Mouse (Mus musculus) limb, embryonic 10.5 days (tissue): Measurements from ENCODE around the gene Adamts13. TPM values are rescaled to one million over a fixed set of nuclear protein-coding genes. Genes with fewer than 3 reads are reported as not detected.

Source experiments
- DNase-seq: peaks from one replicate; pipeline ENCODE4 v3.0.0-alpha.2; 2017; ENCODE audit warnings: low spot score
- H3K27ac ChIP-seq: fragments of 300-500 bp; sonication (generic); 2 replicates; pipeline ENCODE4 v1.5.1; 2016; ENCODE audit warnings: mild to moderate bottlenecking
- H3K27me3 ChIP-seq: fragments of 300-500 bp; sonication (generic); 2 replicates; pipeline ENCODE4 v1.6.1; 2016; ENCODE audit warnings: low read depth, mild to moderate bottlenecking; ENCODE audit not compliant: poor library complexity, severe bottlenecking
- H3K36me3 ChIP-seq: fragments of 300-500 bp; sonication (generic); 2 replicates; pipeline ENCODE4 v1.6.1; 2016; ENCODE audit warnings: mild to moderate bottlenecking, moderate library complexity
- H3K4me1 ChIP-seq: fragments of 300-500 bp; sonication (generic); 2 replicates; pipeline ENCODE4 v1.6.1; 2016
- H3K4me3 ChIP-seq: fragments of 300-500 bp; sonication (generic); 2 replicates; pipeline ENCODE4 v1.5.1; 2016; ENCODE audit warnings: mild to moderate bottlenecking, moderate library complexity
- H3K9me3 ChIP-seq: fragments of 300-500 bp; sonication (generic); replicated peaks from 2 replicates; pipeline ENCODE4 v1.6.1; 2016; ENCODE audit warnings: mild to moderate bottlenecking
- WGBS: fragments of 180-500 bp; shearing (Covaris S2); methylation state at CpG from one replicate; pipeline ENCODE4 v1.1.7; 2016; 5-methylcytosine and 5-hydroxymethylcytosine counted together
- polyA plus RNA-seq: library from polyadenylated mRNA; unstranded; fragments of >200 nt; fragmentation: Nextera tagmentation; extraction: Ambion mirVana; gene quantifications from 2 replicates; pipeline ENCODE4 v1.2.1, GENCODE M21; 2016

The Adamts13 gene
- polyA plus RNA-seq, 1 experiment from 2014 or later, result 0.04 TPM

GRCm38 (mm10) chr2:26993936-26994335 is 20.7 kb downstream of the Adamts13 start:
- Histone ChIP-seq H3K27ac (no peak overlapping the region), H3K4me1 (no peaks in the 10 kb centered on the region), H3K27me3 (no peaks in the 10 kb centered on the region), H3K36me3 (no peaks in the 10 kb centered on the region), H3K4me3 (no peak overlapping the region), H3K9me3 (no peaks in the 10 kb centered on the region)
- no peak for DNase-seq
- 85% methylated on average over 3 of the region's 3 CpGs for WGBS

GRCm38 (mm10) chr2:26997498-26997897 is 24.3 kb downstream of the Adamts13 start:
- Histone ChIP-seq H3K9me3 (no peaks in the 10 kb centered on the region), H3K27me3 (no peaks in the 10 kb centered on the region), H3K4me3 (no peak overlapping the region), H3K36me3 (no peaks in the 10 kb centered on the region), H3K4me1 (no peaks in the 10 kb centered on the region), H3K27ac (no peak overlapping the region)
- no peak for DNase-seq
- WGBS, result 87% methylated on average over 1 of the region's 1 CpGs

- no peaks in the 10 kb centered on the region for H3K27me3 ChIP-seq
- DNase-seq, result no peak
- H3K36me3 ChIP-seq, result no peaks in the 10 kb centered on the region
- no peaks in the 10 kb centered on the region for H3K4me1 ChIP-seq
- H3K9me3 ChIP-seq, result no peaks in the 10 kb centered on the region
- WGBS, result 95% methylated on average over 7 of the region's 7 CpGs
- H3K27ac ChIP-seq, result no peak overlapping the region
- H3K4me3 ChIP-seq, result no peak overlapping the region
Measured at GRCm38 (mm10) chr2:26997993-26998392, 24.8 kb downstream of the Adamts13 start.

GRCm38 (mm10) chr2:27006255-27006654 is 33.0 kb downstream of the Adamts13 start:
- Histone ChIP-seq H3K27ac (no peak overlapping the region), H3K9me3 (no peaks in the 10 kb centered on the region), H3K27me3 (no peaks in the 10 kb centered on the region), H3K36me3 (no peaks in the 10 kb centered on the region), H3K4me3 (no peak overlapping the region), H3K4me1 (peaks cover 20% of the 10 kb centered on the region)
- 74% methylated on average over 4 of the region's 4 CpGs for WGBS
- no peak for DNase-seq

GRCm38 (mm10) chr2:27007701-27008100 is 34.5 kb downstream of the Adamts13 start:
- H3K27ac ChIP-seq, result no peak overlapping the region
- no peak overlapping the region for H3K4me3 ChIP-seq
- DNase-seq, result no peak
- H3K36me3 ChIP-seq, result no peaks in the 10 kb centered on the region; the same call in 1 of the 2 replicates
- H3K27me3 ChIP-seq, result no peaks in the 10 kb centered on the region
- H3K4me1 ChIP-seq, result peaks cover 26% of the 10 kb centered on the region
- WGBS, result 75% methylated on average over 7 of the region's 7 CpGs
- no peaks in the 10 kb centered on the region for H3K9me3 ChIP-seq

- peak within 1 kb of the TSS; percentile 95 for H3K27ac ChIP-seq
- under 1% methylated on average over 43 of the region's 43 CpGs for WGBS
- peak within 1 kb of the TSS; percentile 90 for H3K4me3 ChIP-seq
- H3K27me3 ChIP-seq, result no peaks in the 10 kb centered on the region
- peaks cover 19% of the 10 kb centered on the region for H3K36me3 ChIP-seq
- H3K4me1 ChIP-seq, result peaks cover 26% of the 10 kb centered on the region
- peak; percentile 94 for DNase-seq
- H3K9me3 ChIP-seq, result no peaks in the 10 kb centered on the region
Measured at GRCm38 (mm10) chr2:27009714-27010244, 36.6 kb downstream of the Adamts13 start, which contains the start of gene Cacfd1. TSS of gene Cacfd1 (plus strand) at chr2:27009926.

GRCm38 (mm10) chr2:27017802-27018201 is 44.6 kb downstream of the Adamts13 start:
- Histone ChIP-seq H3K4me1 (peaks cover 10% of the 10 kb centered on the region; the same call in 1 of the 2 replicates), H3K4me3 (no peak overlapping the region), H3K9me3 (no peaks in the 10 kb centered on the region), H3K27me3 (no peaks in the 10 kb centered on the region), H3K36me3 (peaks cover 84% of the 10 kb centered on the region), H3K27ac (no peak overlapping the region)
- peak; percentile 82 for DNase-seq
- WGBS, result 53% methylated on average over 5 of the region's 5 CpGs

- WGBS, result 89% methylated on average over 2 of the region's 2 CpGs
- H3K36me3 ChIP-seq, result peaks cover 67% of the 10 kb centered on the region
- H3K27me3 ChIP-seq, result no peaks in the 10 kb centered on the region
- H3K4me1 ChIP-seq, result peaks cover 11% of the 10 kb centered on the region
- H3K27ac ChIP-seq, result no peak overlapping the region
- no peak overlapping the region for H3K4me3 ChIP-seq
- no peak for DNase-seq
- H3K9me3 ChIP-seq, result no peaks in the 10 kb centered on the region
Measured at GRCm38 (mm10) chr2:27019530-27019929, 46.3 kb downstream of the Adamts13 start.

- Histone ChIP-seq H3K36me3 (peaks cover 51% of the 10 kb centered on the region), H3K27me3 (no peaks in the 10 kb centered on the region), H3K4me3 (no peak overlapping the region), H3K27ac (no peak overlapping the region), H3K9me3 (no peaks in the 10 kb centered on the region), H3K4me1 (peaks cover 11% of the 10 kb centered on the region)
- WGBS, result 93% methylated on average over 1 of the region's 1 CpGs
- no peak for DNase-seq
Measured at GRCm38 (mm10) chr2:27021103-27021502, 47.9 kb downstream of the Adamts13 start.

GRCm38 (mm10) chr2:27022612-27023011 is 49.4 kb downstream of the Adamts13 start:
- Histone ChIP-seq H3K27ac (peak overlapping the region; percentile 42; the same call in 1 of the 2 replicates), H3K9me3 (no peaks in the 10 kb centered on the region), H3K36me3 (peaks cover 36% of the 10 kb centered on the region), H3K4me1 (peaks cover 15% of the 10 kb centered on the region), H3K27me3 (0 out of 2 replicates have a peak, but pooled peaks cover 6% of the 10 kb centered on the region), H3K4me3 (no peak overlapping the region)
- WGBS, result 77% methylated on average over 6 of the region's 6 CpGs
- no peak for DNase-seq

- DNase-seq, result no peak
- no peak overlapping the region for H3K27ac ChIP-seq
- no peaks in the 10 kb centered on the region for H3K9me3 ChIP-seq
- 89% methylated on average over 14 of the region's 14 CpGs for WGBS
- H3K4me1 ChIP-seq, result peaks cover 23% of the 10 kb centered on the region
- H3K4me3 ChIP-seq, result no peak overlapping the region
- H3K27me3 ChIP-seq, result peaks cover 15% of the 10 kb centered on the region
- H3K36me3 ChIP-seq, result peaks cover 21% of the 10 kb centered on the region
Measured at GRCm38 (mm10) chr2:27024136-27024535, 50.9 kb downstream of the Adamts13 start.

- no peak overlapping the region for H3K4me3 ChIP-seq
- 94% methylated on average over 3 of the region's 3 CpGs for WGBS
- peaks cover 7% of the 10 kb centered on the region; the same call in 1 of the 2 replicates for H3K36me3 ChIP-seq
- H3K4me1 ChIP-seq, result peaks cover 23% of the 10 kb centered on the region
- DNase-seq, result no peak
- no peaks in the 10 kb centered on the region for H3K9me3 ChIP-seq
- no peak overlapping the region for H3K27ac ChIP-seq
- peaks cover 26% of the 10 kb centered on the region for H3K27me3 ChIP-seq
Measured at GRCm38 (mm10) chr2:27025545-27025944, 52.3 kb downstream of the Adamts13 start.

- H3K27ac ChIP-seq, result no peak overlapping the region
- 94% methylated on average over 3 of the region's 3 CpGs for WGBS
- no peaks in the 10 kb centered on the region for H3K36me3 ChIP-seq
- no peak for DNase-seq
- no peak overlapping the region for H3K4me3 ChIP-seq
- no peaks in the 10 kb centered on the region for H3K9me3 ChIP-seq
- H3K4me1 ChIP-seq, result peaks cover 23% of the 10 kb centered on the region
- H3K27me3 ChIP-seq, result peaks cover 26% of the 10 kb centered on the region
Measured at GRCm38 (mm10) chr2:27026332-27026731, 53.1 kb downstream of the Adamts13 start.
